Comparison of ENCODE assay signal across 10 mouse cellular contexts in the genomic region with DNA sequence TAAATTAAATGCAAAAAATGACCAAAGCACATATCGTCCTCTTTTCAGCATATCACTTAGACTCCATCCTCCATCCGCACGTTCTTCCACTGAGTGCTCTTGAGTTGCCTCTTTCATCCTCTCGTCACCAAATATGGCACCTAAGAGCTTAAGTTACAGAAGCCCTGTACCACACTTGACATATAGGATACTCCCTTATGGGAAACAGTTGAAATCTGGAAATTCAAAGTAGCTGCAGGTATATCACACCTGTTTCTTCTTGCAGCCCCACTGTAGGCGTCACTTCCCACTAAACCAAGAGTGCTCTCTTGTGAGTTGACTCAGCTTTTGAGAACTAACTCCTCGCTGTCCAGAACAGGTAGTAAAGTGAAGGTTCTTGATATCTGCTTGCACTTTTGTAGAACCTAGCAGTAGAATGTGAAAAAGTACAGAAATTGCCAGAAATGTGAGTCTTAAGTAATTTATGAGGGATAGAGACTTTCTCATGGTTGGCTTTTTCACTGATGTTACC. TPM values are rescaled to one million over a fixed set of nuclear protein-coding genes. Genes with fewer than 3 reads are reported as not detected.
DNase-seq lines count a peak whose midpoint lies in the region; ATAC-seq lines count a peak whose summit lies in the region.
"Had no signal": no experiment of that assay in that cellular context is flagged by ENCODE, and none has a peak within 500 bp of the region (broad histone marks: within the 10 kb centered on the region; RNA-seq: fewer than 3 reads in every experiment).

No protein-coding gene starts in this region.

- no peak overlapping the region for H3K27ac ChIP-seq in liver, embryonic 12.5 days
- no peak overlapping the region for H3K27ac ChIP-seq in stomach, embryonic 15.5 days

- H3K27me3 ChIP-seq in megakaryocyte, embryonic 14.5 days (replicated peaks), result no peaks in the 10 kb centered on the region
- no peaks in the 10 kb centered on the region for H3K27me3 ChIP-seq in liver, embryonic 12.5 days (replicated peaks)
- no peaks in the 10 kb centered on the region for H3K27me3 ChIP-seq in stomach, embryonic 15.5 days (replicated peaks)

- H3K9ac ChIP-seq in liver, embryonic 12.5 days, result no peak overlapping the region
- no peak overlapping the region for H3K9ac ChIP-seq in stomach, embryonic 15.5 days

- peaks cover 21% of the 10 kb centered on the region for H3K36me3 ChIP-seq in megakaryocyte, embryonic 14.5 days (replicated peaks; ENCODE audit: low read length)
- peaks cover 15% of the 10 kb centered on the region for H3K36me3 ChIP-seq in liver, embryonic 12.5 days
- H3K36me3 ChIP-seq in stomach, embryonic 15.5 days, result no peaks in the 10 kb centered on the region

- ATAC-seq in CD4-positive, CD25-positive, alpha-beta regulatory T cell, adult 4 months, result no peak
- ATAC-seq in megakaryocyte, adult 5-6 weeks (ENCODE audit: poor library complexity, severe bottlenecking), result no peak
- ATAC-seq in liver, embryonic 12.5 days, result no peak
- no peak for ATAC-seq in stomach, embryonic 15.5 days (ENCODE audit: insufficient read depth, low FRiP score, low read depth)

- H3K4me1 ChIP-seq in megakaryocyte, embryonic 14.5 days, result peaks cover 71% of the 10 kb centered on the region
- H3K4me1 ChIP-seq in liver, embryonic 12.5 days, result peaks cover 65% of the 10 kb centered on the region
- peaks cover 3% of the 10 kb centered on the region; the same call in 1 of the 2 replicates for H3K4me1 ChIP-seq in stomach, embryonic 15.5 days

- DNase-seq in CD4-positive, CD25-positive, alpha-beta regulatory T cell, adult 2 months (ENCODE audit: low read depth, low spot score), result peak; percentile 13
- no peak for DNase-seq in adrenal gland, postnatal 25 days
- DNase-seq in heart, postnatal 10 days, result no peak
- DNase-seq: left cerebral cortex, postnatal 4 days had no signal

- peak overlapping the region; percentile 84 for H3K4me3 ChIP-seq in megakaryocyte, embryonic 14.5 days (replicated peaks)
- peak overlapping the region; percentile 79 for H3K4me3 ChIP-seq in liver, embryonic 12.5 days
- H3K4me3 ChIP-seq in stomach, embryonic 15.5 days (replicated peaks), result no peak overlapping the region

- H3K9me3 ChIP-seq in megakaryocyte, embryonic 14.5 days, result no peaks in the 10 kb centered on the region
- no peaks in the 10 kb centered on the region for H3K9me3 ChIP-seq in liver, embryonic 12.5 days (replicated peaks)
- H3K9me3 ChIP-seq in stomach, embryonic 15.5 days, result no peaks in the 10 kb centered on the region

- intact Hi-C loops in heart, postnatal 10 days (cut with DNase I), result no loop called here

- WGBS in liver, embryonic 12.5 days (ENCODE audit: insufficient replicate concordance), result 87% methylated on average over 6 of the region's 6 CpGs
- WGBS in stomach, embryonic 15.5 days, result 78% methylated on average over 6 of the region's 6 CpGs

- H3K4me2 ChIP-seq in liver, embryonic 12.5 days, result peak overlapping the region; percentile 89
- 0 out of 2 replicates have a peak overlapping the region, but pooled peaks have one; percentile 62 for H3K4me2 ChIP-seq in stomach, embryonic 15.5 days

RNA-seq across cellular contexts. Expression of a gene that starts 2.0 kb away (rescaled TPM):
- 10 to 100 TPM; 60.2 to 62.0 TPM for polyA plus RNA-seq in CD4-positive, CD25-positive, alpha-beta regulatory T cell, adult 4 months (2017; shearing (Covaris generic))
- polyA plus RNA-seq in megakaryocyte, embryonic 14.5 days (2012; ENCODE audit: insufficient read depth, low replicate concordance), result 1.5 TPM in 1 of 2 replicates, not detected in the other
- total RNA-seq in megakaryocyte, adult 5-6 weeks (2015), result 46.3 and 59.7 TPM in 2 replicates
- total RNA-seq in megakaryocyte, adult 5-6 weeks (2017), result 59.0 and 80.3 TPM in 2 replicates
- polyA plus RNA-seq in liver, embryonic 12.5 days (2016; fragmentation: Nextera tagmentation; extraction: Ambion mirVana), result 16.2 and 16.6 TPM in 2 replicates
- 31.0 and 34.2 TPM in 2 replicates for polyA plus RNA-seq in stomach, embryonic 15.5 days (2015; fragmentation: Nextera tagmentation; extraction: Ambion mirVana)
- 36.2 and 38.8 TPM in 2 replicates for total RNA-seq in adrenal gland, postnatal 25 days (2021)
- 10 to 100 TPM; 30.0 to 39.8 TPM for total RNA-seq in heart, postnatal 10 days (2021)

RNA-seq across cellular contexts. Expression of a gene that starts 18.2 kb away (rescaled TPM):
- under 1 TPM in 1 of 2 experiments, not detected in 1; 0.35 TPM for polyA plus RNA-seq in CD4-positive, CD25-positive, alpha-beta regulatory T cell, adult 4 months (2017; shearing (Covaris generic))
- polyA plus RNA-seq in megakaryocyte, embryonic 14.5 days (2012; ENCODE audit: insufficient read depth, low replicate concordance), result 7.0 and 7.1 TPM in 2 replicates
- 1.6 and 1.7 TPM in 2 replicates for total RNA-seq in megakaryocyte, adult 5-6 weeks (2015)
- 2.3 and 4.2 TPM in 2 replicates for total RNA-seq in megakaryocyte, adult 5-6 weeks (2017)
- 1.6 and 2.0 TPM in 2 replicates for polyA plus RNA-seq in liver, embryonic 12.5 days (2016; fragmentation: Nextera tagmentation; extraction: Ambion mirVana)
- 1.7 and 2.5 TPM in 2 replicates for polyA plus RNA-seq in stomach, embryonic 15.5 days (2015; fragmentation: Nextera tagmentation; extraction: Ambion mirVana)
- total RNA-seq in adrenal gland, postnatal 25 days (2021), result 23.7 and 26.6 TPM in 2 replicates
- total RNA-seq in heart, postnatal 10 days (2021), result 10 to 100 TPM; 59.3 to 60.3 TPM

RNA-seq across cellular contexts. Expression of a gene that starts 38.9 kb away (rescaled TPM):
- polyA plus RNA-seq in CD4-positive, CD25-positive, alpha-beta regulatory T cell, adult 4 months (2017; shearing (Covaris generic)), result 100 to 1,000 TPM in 1 of 2 experiments, 10 to 100 TPM in 1; 70.9 to 106 TPM
- 64.1 and 65.8 TPM in 2 replicates for polyA plus RNA-seq in megakaryocyte, embryonic 14.5 days (2012; ENCODE audit: insufficient read depth, low replicate concordance)
- 33.6 and 36.0 TPM in 2 replicates for total RNA-seq in megakaryocyte, adult 5-6 weeks (2015)
- total RNA-seq in megakaryocyte, adult 5-6 weeks (2017), result 42.6 and 42.9 TPM in 2 replicates
- 35.4 and 35.7 TPM in 2 replicates for polyA plus RNA-seq in liver, embryonic 12.5 days (2016; fragmentation: Nextera tagmentation; extraction: Ambion mirVana)
- polyA plus RNA-seq in stomach, embryonic 15.5 days (2015; fragmentation: Nextera tagmentation; extraction: Ambion mirVana), result 59.3 and 59.9 TPM in 2 replicates
- 94.2 and 116 TPM in 2 replicates for total RNA-seq in adrenal gland, postnatal 25 days (2021)
- 10 to 100 TPM; 84.4 to 86.9 TPM for total RNA-seq in heart, postnatal 10 days (2021)

RNA-seq across cellular contexts. Expression of a gene that starts 51.0 kb away (rescaled TPM):
- not detected for polyA plus RNA-seq in CD4-positive, CD25-positive, alpha-beta regulatory T cell, adult 4 months (2017; shearing (Covaris generic))
- not detected in 2 replicates for polyA plus RNA-seq in megakaryocyte, embryonic 14.5 days (2012; ENCODE audit: insufficient read depth, low replicate concordance)
- total RNA-seq in megakaryocyte, adult 5-6 weeks (2015), result not detected in 2 replicates
- total RNA-seq in megakaryocyte, adult 5-6 weeks (2017), result not detected in 2 replicates
- polyA plus RNA-seq in liver, embryonic 12.5 days (2016; fragmentation: Nextera tagmentation; extraction: Ambion mirVana), result not detected in 2 replicates
- polyA plus RNA-seq in stomach, embryonic 15.5 days (2015; fragmentation: Nextera tagmentation; extraction: Ambion mirVana), result not detected in 2 replicates
- not detected in 2 replicates for total RNA-seq in adrenal gland, postnatal 25 days (2021)
- total RNA-seq in heart, postnatal 10 days (2021), result not detected
- total RNA-seq: left cerebral cortex, postnatal 4 days had no signal
- polyA plus RNA-seq: testis, adult 2 months had no signal
